Comparison of ENCODE assay signal across 14 mouse cellular contexts in the genomic region with DNA sequence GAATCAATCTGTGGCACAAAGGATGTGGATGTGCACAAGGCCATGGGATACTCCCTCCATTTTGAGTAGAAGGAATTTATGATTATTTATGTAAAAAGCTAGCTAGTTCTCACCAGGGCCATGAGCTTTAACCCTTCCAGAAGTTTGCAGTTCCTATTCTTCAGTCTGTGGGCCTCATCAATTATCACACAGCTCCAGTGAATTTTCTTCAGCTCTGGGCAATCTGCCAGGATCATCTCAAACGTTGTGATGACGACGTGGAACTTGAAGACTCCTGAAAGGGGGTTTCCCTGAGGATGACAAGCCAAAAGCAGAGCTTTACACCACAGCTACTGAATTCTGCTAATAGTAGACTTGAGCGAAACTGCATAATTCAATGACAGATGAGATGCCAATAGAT.
A peak's percentile ranks its signal among the peaks of the same experiment; 100 is the strongest.
DNase-seq lines count a peak whose midpoint lies in the region; ATAC-seq lines count a peak whose summit lies in the region.
"Had no signal": no experiment of that assay in that cellular context is flagged by ENCODE, and none has a peak within 500 bp of the region (broad histone marks: within the 10 kb centered on the region; RNA-seq: fewer than 3 reads in every experiment).

No protein-coding gene starts in this region.

- no peak overlapping the region for H3K4me3 ChIP-seq in forebrain, embryonic 14.5 days (ENCODE audit: low read depth, low read length)
- H3K4me3 ChIP-seq in forebrain, embryonic 12.5 days (replicated peaks): no peak overlapping the region
- H3K4me3 ChIP-seq: gastrocnemius, adult 2 months; layer of hippocampus, adult 2 months; megakaryocyte, embryonic 14.5 days had no signal

- no peak for ATAC-seq in forebrain, embryonic 14.5 days
- ATAC-seq in forebrain, embryonic 12.5 days (ENCODE audit: low FRiP score): no peak

- H3K9ac ChIP-seq in forebrain, embryonic 14.5 days (ENCODE audit: low read length): no peak overlapping the region
- H3K9ac ChIP-seq in forebrain, embryonic 12.5 days: no peak overlapping the region

- 32% methylated on average over 4 of the region's 4 CpGs for WGBS in forebrain, embryonic 14.5 days
- WGBS in forebrain, embryonic 12.5 days: 66% methylated on average over 4 of the region's 4 CpGs

- no peak overlapping the region for H3K4me2 ChIP-seq in forebrain, embryonic 14.5 days (ENCODE audit: low read length)
- no peak overlapping the region for H3K4me2 ChIP-seq in forebrain, embryonic 12.5 days

- peaks cover 3% of the 10 kb centered on the region; the same call in 1 of the 2 replicates for H3K4me1 ChIP-seq in forebrain, embryonic 14.5 days (ENCODE audit: control insufficient read depth, insufficient read depth, low read length)
- no peaks in the 10 kb centered on the region for H3K4me1 ChIP-seq in forebrain, embryonic 12.5 days

- H3K36me3 ChIP-seq in forebrain, embryonic 14.5 days (ENCODE audit: control insufficient read depth, insufficient read depth, low read length): peaks cover 81% of the 10 kb centered on the region
- H3K36me3 ChIP-seq in forebrain, embryonic 12.5 days (replicated peaks): peaks cover 87% of the 10 kb centered on the region

- H3K9me3 ChIP-seq in forebrain, embryonic 14.5 days (replicated peaks; ENCODE audit: control insufficient read depth, low read length): no peaks in the 10 kb centered on the region
- H3K9me3 ChIP-seq in forebrain, embryonic 12.5 days: no peaks in the 10 kb centered on the region
- H3K9me3 ChIP-seq: G1E; megakaryocyte, embryonic 14.5 days had no signal

- H3K27me3 ChIP-seq in forebrain, embryonic 14.5 days (replicated peaks; ENCODE audit: control insufficient read depth, insufficient read depth, low read length): no peaks in the 10 kb centered on the region
- no peaks in the 10 kb centered on the region for H3K27me3 ChIP-seq in forebrain, embryonic 12.5 days
- H3K27me3 ChIP-seq: megakaryocyte, embryonic 14.5 days had no signal

- H3K27ac ChIP-seq in forebrain, embryonic 14.5 days (ENCODE audit: low read depth, low read length): no peak overlapping the region
- H3K27ac ChIP-seq in forebrain, embryonic 12.5 days: no peak overlapping the region
- H3K27ac ChIP-seq: gastrocnemius, adult 2 months; layer of hippocampus, adult 2 months had no signal

- peak; percentile 78 for DNase-seq in forebrain, embryonic 14.5 days (ENCODE audit: low spot score)
- peak; percentile 33 for DNase-seq in kidney, postnatal 14 days
- no peak for DNase-seq in kidney, adult 9 months
- peak; percentile 54 to 62 for DNase-seq in right cerebral cortex, postnatal 10 days (ENCODE audit: low spot score in 2 of 2)
- DNase-seq in right cerebral cortex, postnatal 14 days: no peak
- no peak for DNase-seq in cerebellum, postnatal 14 days
- no peak for DNase-seq in layer of hippocampus, adult 9-10 months (ENCODE audit: low spot score)
- DNase-seq: cerebellum, adult 2 months; gastrocnemius, adult 2 months; thymus, adult 2 months had no signal

Comparison
In these comparisons a context has a peak if more than half of its experiments do, and no peak if none do; other contexts are left out.
1. DNase-seq: peak in forebrain, embryonic 14.5 days (single experiment), kidney, postnatal 14 days (single experiment) and right cerebral cortex, postnatal 10 days (2 of 2); none in kidney, adult 9 months (single experiment), right cerebral cortex, postnatal 14 days (single experiment), cerebellum, postnatal 14 days (0 of 2) and layer of hippocampus, adult 9-10 months (single experiment).